Mouse (Mus musculus) neural tube, embryonic 13.5 days (tissue): ENCODE results near the gene Focad. TPM values are rescaled to one million over a fixed set of nuclear protein-coding genes. Genes with fewer than 3 reads are reported as not detected.
A peak's percentile ranks its signal among the peaks of the same experiment; 100 is the strongest.

Experiments used
- ATAC-seq: fragments of 200-750 bp; cut with Nextera tagmentation; 2 replicates; pipeline ENCODE4 v1.8.0; 2017; ENCODE audit warnings: low read depth, mild to moderate bottlenecking, moderate TSS enrichment, moderate library complexity
- H3K27ac ChIP-seq: fragments of 300-500 bp; sonication (generic); replicated peaks from 2 replicates; pipeline ENCODE4 v1.5.1; 2015; ENCODE audit warnings: moderate library complexity, mild to moderate bottlenecking, inconsistent platforms
- H3K27me3 ChIP-seq: fragments of 300-500 bp; sonication (generic); 2 replicates; pipeline ENCODE4 v1.6.1; 2015; ENCODE audit warnings: mild to moderate bottlenecking, inconsistent platforms
- H3K36me3 ChIP-seq: fragments of 300-500 bp; sonication (generic); 2 replicates; pipeline ENCODE4 v1.6.1; 2015; ENCODE audit warnings: mild to moderate bottlenecking, inconsistent platforms
- H3K4me1 ChIP-seq: fragments of 300-500 bp; sonication (generic); replicated peaks from 2 replicates; pipeline ENCODE4 v1.6.1; 2015; ENCODE audit warnings: inconsistent platforms
- H3K4me2 ChIP-seq: fragments of 300-500 bp; sonication (generic); 2 replicates; pipeline ENCODE4 v1.6.1; 2015; ENCODE audit warnings: inconsistent platforms, mild to moderate bottlenecking, moderate library complexity
- H3K4me3 ChIP-seq: fragments of 300-500 bp; sonication (generic); 2 replicates; pipeline ENCODE4 v1.5.1; 2015; ENCODE audit warnings: mild to moderate bottlenecking, inconsistent platforms
- H3K9ac ChIP-seq: fragments of 300-500 bp; sonication (generic); 2 replicates; pipeline ENCODE4 v1.6.1; 2015; ENCODE audit warnings: moderate library complexity, mild to moderate bottlenecking, inconsistent platforms
- H3K9me3 ChIP-seq: fragments of 300-500 bp; sonication (generic); 2 replicates; pipeline ENCODE4 v1.6.1; 2016; ENCODE audit warnings: inconsistent platforms
- WGBS: fragments of 180-500 bp; shearing (Covaris S2); methylation state at CpG from one replicate; pipeline ENCODE4 v1.1.7; 2015; 5-methylcytosine and 5-hydroxymethylcytosine counted together
- polyA plus RNA-seq: library from polyadenylated mRNA; unstranded; fragments of >200 nt; fragmentation: Nextera tagmentation; extraction: Ambion mirVana; gene quantifications from 2 replicates; pipeline ENCODE4 v1.2.1, GENCODE M21; 2015

Gene Focad
- polyA plus RNA-seq, 1 experiment from 2014 or later = 12.3 TPM

- H3K9me3 ChIP-seq = no peaks in the 10 kb centered on the region
- H3K4me2 ChIP-seq = no peak overlapping the region
- no peaks in the 10 kb centered on the region for H3K27me3 ChIP-seq
- no peak overlapping the region for H3K27ac ChIP-seq
- H3K36me3 ChIP-seq = no peaks in the 10 kb centered on the region
- WGBS = 81% methylated on average over 4 of the region's 4 CpGs
- H3K4me3 ChIP-seq = no peak overlapping the region
- H3K4me1 ChIP-seq = peaks cover 12% of the 10 kb centered on the region
- H3K9ac ChIP-seq = no peak overlapping the region
- ATAC-seq = no peak
Observed at GRCm38 (mm10) chr4:88334533-88334932, 240.1 kb downstream of the Focad start.

- Histone ChIP-seq H3K27ac (no peak overlapping the region), H3K4me1 (peaks cover 12% of the 10 kb centered on the region), H3K9ac (no peak overlapping the region), H3K36me3 (no peaks in the 10 kb centered on the region), H3K4me3 (no peak overlapping the region), H3K4me2 (no peak overlapping the region), H3K27me3 (no peaks in the 10 kb centered on the region), H3K9me3 (no peaks in the 10 kb centered on the region)
- ATAC-seq = no peak
- WGBS = 55% methylated on average over 2 of the region's 2 CpGs
Observed at GRCm38 (mm10) chr4:88336753-88337152, 242.3 kb downstream of the Focad start.

GRCm38 (mm10) chr4:88337365-88337764, 242.9 kb downstream of the Focad start:
- ATAC-seq = no peak
- Histone ChIP-seq H3K27me3 (no peaks in the 10 kb centered on the region), H3K4me3 (no peak overlapping the region), H3K4me2 (no peak overlapping the region), H3K9me3 (no peaks in the 10 kb centered on the region), H3K9ac (no peak overlapping the region), H3K27ac (0 out of 2 replicates have a peak overlapping the region, but pooled peaks have one; percentile 46), H3K36me3 (no peaks in the 10 kb centered on the region), H3K4me1 (peaks cover 12% of the 10 kb centered on the region)
- WGBS = 78% methylated on average over 2 of the region's 2 CpGs

GRCm38 (mm10) chr4:88338130-88338529, 243.7 kb downstream of the Focad start:
- Histone ChIP-seq H3K27me3 (no peaks in the 10 kb centered on the region), H3K4me2 (no peak overlapping the region), H3K9ac (no peak overlapping the region), H3K27ac (peak overlapping the region; percentile 46; the same call in 1 of the 2 replicates), H3K36me3 (no peaks in the 10 kb centered on the region), H3K4me3 (no peak overlapping the region), H3K9me3 (no peaks in the 10 kb centered on the region), H3K4me1 (peaks cover 12% of the 10 kb centered on the region)
- ATAC-seq = peak; percentile 91
- 44% methylated on average over 5 of the region's 5 CpGs for WGBS

GRCm38 (mm10) chr4:88344468-88344867, 250.0 kb downstream of the Focad start:
- Histone ChIP-seq H3K9me3 (no peaks in the 10 kb centered on the region), H3K4me2 (no peak overlapping the region), H3K9ac (no peak overlapping the region), H3K4me3 (no peak overlapping the region), H3K27ac (peak overlapping the region; percentile 46; the same call in 1 of the 2 replicates), H3K36me3 (no peaks in the 10 kb centered on the region), H3K4me1 (0 out of 2 replicates have a peak, but pooled peaks cover 3% of the 10 kb centered on the region), H3K27me3 (no peaks in the 10 kb centered on the region)
- no peak; the same call in 1 of the 2 replicates for ATAC-seq
- 57% methylated on average over 11 of the region's 11 CpGs for whole genome bisulfite sequencing

GRCm38 (mm10) chr4:88345065-88345464, 250.6 kb downstream of the Focad start:
- WGBS = 60% methylated on average over 4 of the region's 4 CpGs
- H3K27ac ChIP-seq = no peak overlapping the region
- ATAC-seq = no peak

GRCm38 (mm10) chr4:88345938-88346337, 251.5 kb downstream of the Focad start:
- Histone ChIP-seq H3K27me3 (no peaks in the 10 kb centered on the region), H3K9ac (no peak overlapping the region), H3K27ac (no peak overlapping the region), H3K36me3 (no peaks in the 10 kb centered on the region), H3K4me1 (0 out of 2 replicates have a peak, but pooled peaks cover 3% of the 10 kb centered on the region), H3K4me3 (no peak overlapping the region), H3K4me2 (no peak overlapping the region), H3K9me3 (no peaks in the 10 kb centered on the region)
- WGBS = 74% methylated on average over 8 of the region's 8 CpGs
- ATAC-seq = no peak

More at GRCm38 (mm10) chr4:88345065-88345464, 250.6 kb downstream of the Focad start:
- Histone ChIP-seq H3K9me3 (no peaks in the 10 kb centered on the region), H3K27me3 (no peaks in the 10 kb centered on the region), H3K4me3 (no peak overlapping the region), H3K36me3 (no peaks in the 10 kb centered on the region), H3K4me1 (0 out of 2 replicates have a peak, but pooled peaks cover 3% of the 10 kb centered on the region), H3K4me2 (no peak overlapping the region), H3K9ac (no peak overlapping the region)

- Histone ChIP-seq H3K4me2 (no peak overlapping the region), H3K9ac (no peak overlapping the region), H3K9me3 (no peaks in the 10 kb centered on the region), H3K36me3 (no peaks in the 10 kb centered on the region), H3K27ac (no peak overlapping the region), H3K27me3 (no peaks in the 10 kb centered on the region), H3K4me1 (no peaks in the 10 kb centered on the region), H3K4me3 (no peak overlapping the region)
- ATAC-seq = peak; percentile 93
- 3% methylated on average over 4 of the region's 4 CpGs for WGBS
Observed at GRCm38 (mm10) chr4:88350910-88351309, 256.5 kb downstream of the Focad start.

- Histone ChIP-seq H3K4me2 (no peak overlapping the region), H3K36me3 (no peaks in the 10 kb centered on the region), H3K9ac (no peak overlapping the region), H3K4me3 (no peak overlapping the region), H3K27me3 (no peaks in the 10 kb centered on the region), H3K4me1 (no peaks in the 10 kb centered on the region), H3K9me3 (no peaks in the 10 kb centered on the region), H3K27ac (no peak overlapping the region)
- ATAC-seq = no peak
- WGBS = 70% methylated on average over 2 of the region's 2 CpGs
Observed at GRCm38 (mm10) chr4:88356652-88357051, 262.2 kb downstream of the Focad start.

- no peaks in the 10 kb centered on the region for H3K27me3 ChIP-seq
- no peak overlapping the region for H3K9ac ChIP-seq
- no peak for ATAC-seq
- no peaks in the 10 kb centered on the region for H3K9me3 ChIP-seq
- 91% methylated on average over 3 of the region's 3 CpGs for WGBS
- H3K4me3 ChIP-seq = no peak overlapping the region
- no peaks in the 10 kb centered on the region for H3K4me1 ChIP-seq
- no peak overlapping the region for H3K4me2 ChIP-seq
- no peak overlapping the region for H3K27ac ChIP-seq
- H3K36me3 ChIP-seq = no peaks in the 10 kb centered on the region
Observed at GRCm38 (mm10) chr4:88357431-88357830, 263.0 kb downstream of the Focad start.

- 91% methylated on average over 6 of the region's 6 CpGs for WGBS
- no peak overlapping the region for H3K4me2 ChIP-seq
- no peak overlapping the region for H3K4me3 ChIP-seq
- no peaks in the 10 kb centered on the region for H3K27me3 ChIP-seq
- no peak overlapping the region for H3K27ac ChIP-seq
- H3K4me1 ChIP-seq = peaks cover 5% of the 10 kb centered on the region
- no peak overlapping the region for H3K9ac ChIP-seq
- no peaks in the 10 kb centered on the region for H3K36me3 ChIP-seq
- ATAC-seq = no peak
- H3K9me3 ChIP-seq = no peaks in the 10 kb centered on the region
Observed at GRCm38 (mm10) chr4:88369951-88370350, 275.5 kb downstream of the Focad start.

GRCm38 (mm10) chr4:88370819-88371218, 276.4 kb downstream of the Focad start:
- WGBS = 89% methylated on average over 8 of the region's 8 CpGs
- Histone ChIP-seq H3K4me2 (no peak overlapping the region), H3K9me3 (no peaks in the 10 kb centered on the region), H3K9ac (no peak overlapping the region), H3K27ac (no peak overlapping the region), H3K36me3 (no peaks in the 10 kb centered on the region), H3K4me1 (peaks cover 5% of the 10 kb centered on the region), H3K4me3 (no peak overlapping the region), H3K27me3 (no peaks in the 10 kb centered on the region)
- no peak for ATAC-seq
